Mouse (Mus musculus) sigmoid colon, adult 10 weeks (tissue): Measurements from ENCODE around the gene Foxa2. TPM values are rescaled to one million over a fixed set of nuclear protein-coding genes. Genes with fewer than 3 reads are reported as not detected.

Source experiments
- polyA plus RNA-seq: library from polyadenylated mRNA; stranded (reverse); fragments of 350-450 nt; fragmentation: Illumina TruSeq; extraction: RNeasy Lipid Tissue Mini Kit (QIAGEN cat#74804); gene quantifications from one replicate; pipeline ENCODE4 v1.2.3, GENCODE M21; 2014; ENCODE audit warnings: low read depth, low replicate concordance

Foxa2 gene
- 44.8 TPM for polyA plus RNA-seq

DNA sequence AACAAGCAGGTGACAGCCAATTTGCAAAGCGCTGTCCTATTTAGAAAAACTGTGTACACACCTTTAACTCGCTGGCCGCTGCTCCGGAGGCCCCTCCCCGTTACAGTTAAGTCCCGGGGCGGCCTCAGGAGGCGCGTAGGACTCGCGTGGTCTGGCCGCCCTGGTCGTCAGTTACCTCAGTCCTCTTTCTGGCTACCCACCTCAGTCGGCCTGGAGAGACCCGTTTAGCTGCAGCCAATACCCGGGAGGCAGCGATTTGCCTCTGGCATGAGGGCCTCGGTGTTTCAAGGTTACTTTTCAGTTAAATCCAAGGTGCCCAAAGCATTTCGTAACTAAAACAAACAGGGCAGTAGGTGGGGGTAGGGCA lies at the start of gene Foxa2:
TSS of gene Foxa2 (minus strand) at position 171 of the 367 bp plus-strand sequence.

